Comparison of ENCODE assay signal across 25 mouse cellular contexts in the genomic region with DNA sequence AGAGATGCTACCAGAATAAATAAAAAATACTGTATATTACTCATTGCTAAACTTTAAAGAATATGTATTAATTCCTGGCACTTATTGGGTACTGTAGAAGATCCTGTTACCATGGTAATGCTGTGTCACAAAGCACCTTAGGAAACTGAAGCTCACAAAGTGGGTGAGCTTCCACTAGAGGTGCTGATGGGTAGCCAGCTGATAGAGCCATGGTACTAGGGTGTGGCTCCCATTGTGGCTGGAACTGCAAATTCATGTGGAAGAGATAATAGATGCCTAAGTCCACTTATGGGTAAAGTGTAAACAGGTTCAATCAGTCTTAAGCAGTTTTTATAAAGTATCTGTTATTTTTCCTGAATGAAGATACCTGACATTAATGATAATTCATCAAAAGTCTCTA.
DNase-seq lines count a peak whose midpoint lies in the region; ATAC-seq and TF ChIP-seq lines count a peak whose summit lies in the region.
"Had no signal": no experiment of that assay in that cellular context is flagged by ENCODE, and none has a peak within 500 bp of the region (broad histone marks: within the 10 kb centered on the region; RNA-seq: fewer than 3 reads in every experiment).

No protein-coding gene starts in this region.

- TF ChIP-seq EP300 in liver, postnatal 0 days (IDR thresholded peaks at IDR 0.05; ENCODE audit: low read depth): no peak

- H3K9ac ChIP-seq in liver, embryonic 11.5 days (ENCODE audit: low read depth, low read length): no peak overlapping the region
- no peak overlapping the region for H3K9ac ChIP-seq in liver, postnatal 0 days (replicated peaks)
- H3K9ac ChIP-seq in forebrain, embryonic 15.5 days (replicated peaks): no peak overlapping the region
- H3K9ac ChIP-seq: embryonic facial prominence, embryonic 15.5 days; intestine, embryonic 15.5 days; kidney, embryonic 15.5 days; limb, embryonic 13.5 days; lung, embryonic 14.5 days; stomach, embryonic 15.5 days had no signal

- no peak for DNase-seq in liver, embryonic 11.5 days (ENCODE audit: low spot score)
- no peak for DNase-seq in liver, postnatal 0 days
- no peak for DNase-seq in G1E (ENCODE audit: low spot score)
- peak; percentile 14 for DNase-seq in c-Kit-positive CD71-positive TER-119-positive erythroid progenitor cells, embryonic 14.5 days (ENCODE audit: low spot score)
- DNase-seq in frontal cortex, postnatal 25 days (ENCODE audit: low spot score in 2 of 2): no peak
- DNase-seq: cerebellum, adult 2 months; cerebellum, postnatal 36 days; gastrocnemius, adult 2 months; kidney, postnatal 36 days; layer of hippocampus, adult 9-11 months; lung, embryonic 14.5 days; lung, postnatal 36 days; thymus, adult 18-20 months; thymus, postnatal 36 days had no signal

- no peaks in the 10 kb centered on the region for H3K27me3 ChIP-seq in liver, embryonic 11.5 days (replicated peaks; ENCODE audit: control insufficient read depth, insufficient read depth, low read length)
- H3K27me3 ChIP-seq in liver, postnatal 0 days (ENCODE audit: insufficient read depth, low read length): no peaks in the 10 kb centered on the region
- H3K27me3 ChIP-seq in G1E (ENCODE audit: insufficient read depth, low read length): no peaks in the 10 kb centered on the region
- no peaks in the 10 kb centered on the region for H3K27me3 ChIP-seq in forebrain, embryonic 15.5 days
- H3K27me3 ChIP-seq: embryonic facial prominence, embryonic 15.5 days; intestine, embryonic 15.5 days; kidney, embryonic 15.5 days; limb, embryonic 13.5 days; stomach, embryonic 15.5 days had no signal

- no peaks in the 10 kb centered on the region for H3K4me1 ChIP-seq in liver, embryonic 11.5 days (replicated peaks; ENCODE audit: control insufficient read depth, insufficient read depth, low read length)
- no peaks in the 10 kb centered on the region for H3K4me1 ChIP-seq in liver, postnatal 0 days (ENCODE audit: insufficient read depth)
- peaks cover 7% of the 10 kb centered on the region; the same call in 1 of the 2 replicates for H3K4me1 ChIP-seq in G1E (ENCODE audit: insufficient read depth, low read depth, low read length)
- peaks cover 14% of the 10 kb centered on the region for H3K4me1 ChIP-seq in forebrain, embryonic 15.5 days
- H3K4me1 ChIP-seq: embryonic facial prominence, embryonic 15.5 days; heart, embryonic 10.5 days; intestine, embryonic 15.5 days; kidney, embryonic 15.5 days; limb, embryonic 13.5 days; stomach, embryonic 15.5 days had no signal

- ATAC-seq in liver, embryonic 11.5 days (replicated peaks; ENCODE audit: low FRiP score): peak; percentile 75
- ATAC-seq in liver, postnatal 0 days: no peak
- ATAC-seq in G1E (ENCODE audit: extremely low read depth, insufficient number of reproducible peaks, low FRiP score, poor library complexity, severe bottlenecking): 0 out of 2 replicates have a peak, but pooled peaks have one; percentile 28
- peak; percentile 83 for ATAC-seq in megakaryocyte-erythroid progenitor cell, adult 5-6 weeks (replicated peaks; ENCODE audit: low FRiP score, low TSS enrichment, poor library complexity, severe bottlenecking)
- no peak for ATAC-seq in forebrain, embryonic 15.5 days (replicated peaks)
- ATAC-seq: hindbrain, embryonic 16.5 days; intestine, embryonic 15.5 days; midbrain, embryonic 16.5 days had no signal

- H3K9me3 ChIP-seq in liver, embryonic 11.5 days (ENCODE audit: control insufficient read depth, low read length): no peaks in the 10 kb centered on the region
- H3K9me3 ChIP-seq in liver, postnatal 0 days (ENCODE audit: low read length): no peaks in the 10 kb centered on the region
- H3K9me3 ChIP-seq in G1E (replicated peaks): no peaks in the 10 kb centered on the region
- H3K9me3 ChIP-seq in forebrain, embryonic 15.5 days: no peaks in the 10 kb centered on the region
- H3K9me3 ChIP-seq: embryonic facial prominence, embryonic 15.5 days; heart, embryonic 10.5 days; hindbrain, embryonic 10.5 days; intestine, embryonic 15.5 days; kidney, embryonic 15.5 days; limb, embryonic 13.5 days; stomach, embryonic 15.5 days had no signal

- 0 out of 2 replicates have a peak, but pooled peaks cover 2% of the 10 kb centered on the region for H3K36me3 ChIP-seq in liver, embryonic 11.5 days (ENCODE audit: control insufficient read depth, insufficient read depth, low read length)
- peaks cover 4% of the 10 kb centered on the region; the same call in 1 of the 2 replicates for H3K36me3 ChIP-seq in liver, postnatal 0 days (replicated peaks; ENCODE audit: insufficient read depth, low read length)
- H3K36me3 ChIP-seq in G1E (replicated peaks): peaks cover 35% of the 10 kb centered on the region
- H3K36me3 ChIP-seq in forebrain, embryonic 15.5 days: no peaks in the 10 kb centered on the region
- H3K36me3 ChIP-seq: embryonic facial prominence, embryonic 15.5 days; heart, embryonic 10.5 days; hindbrain, embryonic 10.5 days; intestine, embryonic 15.5 days; kidney, embryonic 15.5 days; limb, embryonic 13.5 days; stomach, embryonic 15.5 days had no signal

- no peak for TF ChIP-seq CTCF in liver, postnatal 0 days (IDR thresholded peaks at IDR 0.05; ENCODE audit: low read depth)
- no peak for TF ChIP-seq CTCF in G1E (IDR thresholded peaks at IDR 0.05; ENCODE audit: low read depth, low read length)

- no peak overlapping the region for H3K4me2 ChIP-seq in liver, embryonic 11.5 days
- H3K4me2 ChIP-seq in liver, postnatal 0 days (ENCODE audit: low read depth, low read length): no peak overlapping the region
- no peak overlapping the region for H3K4me2 ChIP-seq in forebrain, embryonic 15.5 days (replicated peaks)
- H3K4me2 ChIP-seq: embryonic facial prominence, embryonic 15.5 days; intestine, embryonic 15.5 days; kidney, embryonic 15.5 days; limb, embryonic 13.5 days; lung, embryonic 14.5 days; stomach, embryonic 15.5 days had no signal

- no peak overlapping the region for H3K4me3 ChIP-seq in liver, embryonic 11.5 days (ENCODE audit: low read depth, low read length)
- no peak overlapping the region for H3K4me3 ChIP-seq in liver, postnatal 0 days (ENCODE audit: low read depth, low read length)
- H3K4me3 ChIP-seq in G1E (ENCODE audit: low read depth, low read length): no peak overlapping the region
- H3K4me3 ChIP-seq in forebrain, embryonic 15.5 days: no peak overlapping the region
- H3K4me3 ChIP-seq: embryonic facial prominence, embryonic 15.5 days; gastrocnemius, adult 2 months; heart, embryonic 10.5 days; hindbrain, embryonic 10.5 days; intestine, embryonic 15.5 days; kidney, embryonic 15.5 days; limb, embryonic 13.5 days; stomach, embryonic 15.5 days had no signal

- no peak overlapping the region for H3K27ac ChIP-seq in liver, embryonic 11.5 days (ENCODE audit: low read depth, low read length)
- no peak overlapping the region for H3K27ac ChIP-seq in liver, postnatal 0 days (ENCODE audit: low read depth)
- H3K27ac ChIP-seq in forebrain, embryonic 15.5 days (replicated peaks): no peak overlapping the region
- H3K27ac ChIP-seq: embryonic facial prominence, embryonic 15.5 days; gastrocnemius, adult 2 months; heart, embryonic 10.5 days; hindbrain, embryonic 10.5 days; intestine, embryonic 15.5 days; kidney, embryonic 15.5 days; limb, embryonic 13.5 days; stomach, embryonic 15.5 days had no signal

Comparison
In these comparisons a context has a peak if more than half of its experiments do, and no peak if none do; other contexts are left out.
1. ATAC-seq: peak in liver, embryonic 11.5 days (single experiment), G1E (single experiment) and megakaryocyte-erythroid progenitor cell, adult 5-6 weeks (single experiment); none in liver, postnatal 0 days (single experiment) and forebrain, embryonic 15.5 days (single experiment).